Mouse (Mus musculus) gastrocnemius, postnatal 14 days (tissue): ENCODE results near the gene Ptcra. TPM values are rescaled to one million over a fixed set of nuclear protein-coding genes. Genes with fewer than 3 reads are reported as not detected.
"Not testable (repeated sequence)": the region's sequence is repeated elsewhere in the genome, so short reads cannot be mapped to it uniquely, and the experiment has no call there.

ENCODE experiments used
- DNase-seq: peaks from one replicate; pipeline ENCODE4 v3.0.0; 2021; ENCODE audit warnings: mixed read lengths
- intact Hi-C: fragments of 180-260 bp; cut with DNase I; formaldehyde crosslinking; loops from one replicate; pipeline ENCODE4 v1.15.1; 2025; ENCODE audit warnings: low total_unique reads
- total RNA-seq, 2 experiments: library from RNA; stranded (reverse); gene quantifications; 2 replicates each; pipeline ENCODE4 v1.2.3; 2021

Gene Ptcra
- total RNA-seq, 2 experiments from 2014 or later, result not detected

- intact Hi-C loops, result no loop called here
Measured at GRCm38 (mm10) chr17:46772404-46773277, 9.1 kb upstream of the Ptcra start, which contains the start of gene 2310039H08Rik. Gene 2310039H08Rik (plus strand): TSS chr17:46772635.

GRCm38 (mm10) chr17:46772038-46772403 is 8.5 kb upstream of the Ptcra start:
- intact Hi-C loops, result no loop called here
- DNase-seq, result no peak

More at GRCm38 (mm10) chr17:46772404-46773277, 9.1 kb upstream of the Ptcra start, which contains the start of gene 2310039H08Rik:
- DNase-seq, result peak; percentile 84

GRCm38 (mm10) chr17:46771616-46772015 is 8.1 kb upstream of the Ptcra start:
- no peak for DNase-seq
- intact Hi-C loops, result no loop called here

GRCm38 (mm10) chr17:46771025-46771424 is 7.5 kb upstream of the Ptcra start:
- intact Hi-C loops, result no loop called here
- DNase-seq, result no peak

GRCm38 (mm10) chr17:46770546-46770945 is 7.0 kb upstream of the Ptcra start:
- intact Hi-C loops, result no loop called here
- DNase-seq, result no peak

GRCm38 (mm10) chr17:46767868-46768267 is 4.4 kb upstream of the Ptcra start:
- intact Hi-C loops, result no loop called here

GRCm38 (mm10) chr17:46764916-46765315 is 1.4 kb upstream of the Ptcra start:
- intact Hi-C loops, DNase-seq: not testable (repeated sequence)

More at GRCm38 (mm10) chr17:46767868-46768267, 4.4 kb upstream of the Ptcra start:
- no peak for DNase-seq

- no peak for DNase-seq
- intact Hi-C loops, result no loop called here
Measured at GRCm38 (mm10) chr17:46758753-46759152, 4.8 kb downstream of the Ptcra start.

GRCm38 (mm10) chr17:46751794-46752556 is 11.5 kb downstream of the Ptcra start, which contains the start of gene Cnpy3:
Gene Cnpy3 (minus strand): TSS chr17:46752214.
- DNase-seq, result peak; percentile 99
- intact Hi-C loops, result no loop called here

- intact Hi-C loops, result no loop called here
- peak; percentile 26 for DNase-seq
Measured at GRCm38 (mm10) chr17:46751056-46751793, 12.3 kb downstream of the Ptcra start.

GRCm38 (mm10) chr17:46750580-46750979 is 12.9 kb downstream of the Ptcra start:
- intact Hi-C loops, result no loop called here
- DNase-seq, result no peak

- intact Hi-C loops, result no loop called here
- DNase-seq, result no peak
Measured at GRCm38 (mm10) chr17:46749282-46749681, 14.2 kb downstream of the Ptcra start.

- DNase-seq, result no peak
- intact Hi-C loops, result no loop called here
Measured at GRCm38 (mm10) chr17:46747806-46748205, 15.7 kb downstream of the Ptcra start.

GRCm38 (mm10) chr17:46747234-46747633 is 16.3 kb downstream of the Ptcra start:
- intact Hi-C loops, result no loop called here

GRCm38 (mm10) chr17:46745506-46745905 is 18.0 kb downstream of the Ptcra start:
- intact Hi-C loops, result no loop called here
- no peak for DNase-seq

More at GRCm38 (mm10) chr17:46747234-46747633, 16.3 kb downstream of the Ptcra start:
- no peak for DNase-seq

GRCm38 (mm10) chr17:46742986-46743385 is 20.5 kb downstream of the Ptcra start:
- no peak for DNase-seq
- intact Hi-C loops, result no loop called here

GRCm38 (mm10) chr17:46741305-46741704 is 22.2 kb downstream of the Ptcra start:
- intact Hi-C loops, result no loop called here
- no peak for DNase-seq

- intact Hi-C loops, result no loop called here
- no peak for DNase-seq
Measured at GRCm38 (mm10) chr17:46736160-46736559, 27.4 kb downstream of the Ptcra start.

GRCm38 (mm10) chr17:46735287-46735686 is 28.2 kb downstream of the Ptcra start:
- intact Hi-C loops, result no loop called here
- DNase-seq, result no peak

- intact Hi-C loops, result no loop called here
- no peak for DNase-seq
Measured at GRCm38 (mm10) chr17:46734055-46734454, 29.5 kb downstream of the Ptcra start.
